Mouse (Mus musculus): Measurements from ENCODE around the gene Vmn2r118. TPM values are rescaled to one million over a fixed set of nuclear protein-coding genes. Genes with fewer than 3 reads are reported as not detected.

Vmn2r118 gene
- polyA plus RNA-seq (2015; fragmentation: Nextera tagmentation; extraction: Ambion mirVana) = not detected in 2 replicates

DNA sequence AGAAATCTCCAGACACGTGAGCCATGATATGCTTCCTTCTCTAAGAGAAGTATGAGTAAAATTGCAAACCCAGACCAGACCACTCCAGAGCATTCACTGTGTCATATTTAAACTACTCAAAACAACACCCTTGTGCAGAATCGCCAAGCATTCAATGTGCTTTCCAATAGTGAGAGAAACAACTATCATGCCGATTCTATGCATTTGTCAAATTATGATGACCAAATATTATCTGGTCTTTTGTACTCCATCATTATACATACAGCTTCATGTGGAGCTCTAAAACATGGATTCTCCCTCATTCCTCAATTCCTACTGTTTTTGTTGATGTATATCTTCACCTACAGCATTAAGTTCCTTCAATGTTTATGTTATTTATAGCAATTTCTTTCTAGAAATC lies at the start of gene Vmn2r118:
TSS of gene Vmn2r118 (minus strand) at position 101 of the 400 bp plus-strand sequence.
- Histone ChIP-seq H3K27me3 (no peaks in the 10 kb centered on the region), H3K4me3 (no peak within 1 kb of the TSS), H3K4me2 (replicated peaks) (no peak within 1 kb of the TSS), H3K9me3 (no peaks in the 10 kb centered on the region), H3K9ac (replicated peaks) (no peak within 1 kb of the TSS), H3K36me3 (no peaks in the 10 kb centered on the region), H3K27ac (replicated peaks) (no peak within 1 kb of the TSS), H3K4me1 (no peaks in the 10 kb centered on the region)
- no peak for ATAC-seq (replicated peaks)
- 89% methylated on average over 3 of the region's 3 CpGs for WGBS

DNA sequence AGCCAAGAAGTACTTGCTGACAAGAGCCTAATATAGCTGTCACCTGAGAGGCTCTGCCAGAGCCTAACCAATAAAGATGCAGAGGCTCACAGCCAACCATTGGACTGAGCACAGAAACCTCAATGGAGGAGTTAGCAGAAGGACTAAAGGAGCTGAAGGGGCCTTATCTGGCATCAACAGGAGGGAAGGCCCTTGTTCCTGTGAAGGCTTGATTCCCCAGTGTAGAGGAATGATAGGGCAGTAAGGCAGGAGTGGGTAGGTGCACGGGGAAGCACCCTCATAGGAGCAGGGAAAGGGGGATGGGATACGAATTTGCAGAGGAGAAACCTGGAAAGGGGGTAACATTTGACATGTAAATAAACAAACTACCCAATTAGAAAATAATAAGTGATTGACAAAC lies 36.1 kb upstream of the Vmn2r118 start:
- Histone ChIP-seq H3K36me3 (peaks cover 23% of the 10 kb centered on the region; the same call in 1 of the 2 replicates), H3K9me3 (no peaks in the 10 kb centered on the region), H3K27me3 (no peaks in the 10 kb centered on the region), H3K9ac (replicated peaks) (no peak overlapping the region), H3K27ac (replicated peaks) (no peak overlapping the region), H3K4me2 (replicated peaks) (no peak overlapping the region), H3K4me3 (no peak overlapping the region), H3K4me1 (no peaks in the 10 kb centered on the region)
- WGBS = 88% methylated on average over 2 of the region's 2 CpGs
- no peak for ATAC-seq (replicated peaks)

GRCm38 (mm10) chr17:55590838-55591237 lies 34.2 kb downstream of the Vmn2r118 start:
- H3K9me3 ChIP-seq = no peaks in the 10 kb centered on the region
- no peaks in the 10 kb centered on the region for H3K27me3 ChIP-seq
- H3K4me2 ChIP-seq (replicated peaks) = no peak overlapping the region
- H3K4me3 ChIP-seq = no peak overlapping the region
- H3K36me3 ChIP-seq = no peaks in the 10 kb centered on the region
- H3K4me1 ChIP-seq = no peaks in the 10 kb centered on the region
- no peak for ATAC-seq (replicated peaks)
- no peak overlapping the region for H3K27ac ChIP-seq (replicated peaks)
- no peak overlapping the region for H3K9ac ChIP-seq (replicated peaks)
- WGBS = 81% methylated on average over 1 of the region's 1 CpGs

DNA sequence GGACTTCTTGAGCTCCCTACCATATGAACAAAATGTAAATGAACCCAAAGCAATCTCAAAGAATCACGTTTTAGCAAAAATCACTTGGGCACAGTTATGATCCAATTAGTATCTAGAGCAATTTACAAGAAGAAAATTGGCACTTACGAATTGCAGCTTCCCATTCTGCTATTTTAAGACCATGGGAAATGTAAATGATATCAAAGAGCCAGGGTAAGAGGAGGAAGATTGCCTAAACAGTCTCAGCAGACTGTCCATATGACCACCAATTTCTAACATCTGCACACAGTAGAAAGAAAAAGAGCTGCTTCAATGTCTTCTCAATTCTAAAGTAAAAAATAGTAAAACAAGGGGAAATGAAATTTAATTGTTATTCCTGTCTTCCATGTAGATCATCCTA lies 63.2 kb downstream of the Vmn2r118 start:
- Histone ChIP-seq H3K27me3 (no peaks in the 10 kb centered on the region), H3K36me3 (no peaks in the 10 kb centered on the region), H3K4me1 (no peaks in the 10 kb centered on the region), H3K27ac (replicated peaks) (no peak overlapping the region), H3K4me2 (replicated peaks) (no peak overlapping the region), H3K9me3 (no peaks in the 10 kb centered on the region), H3K4me3 (no peak overlapping the region), H3K9ac (replicated peaks) (no peak overlapping the region)
- ATAC-seq (replicated peaks) = no peak
- WGBS = 54% methylated on average over 2 of the region's 2 CpGs

DNA sequence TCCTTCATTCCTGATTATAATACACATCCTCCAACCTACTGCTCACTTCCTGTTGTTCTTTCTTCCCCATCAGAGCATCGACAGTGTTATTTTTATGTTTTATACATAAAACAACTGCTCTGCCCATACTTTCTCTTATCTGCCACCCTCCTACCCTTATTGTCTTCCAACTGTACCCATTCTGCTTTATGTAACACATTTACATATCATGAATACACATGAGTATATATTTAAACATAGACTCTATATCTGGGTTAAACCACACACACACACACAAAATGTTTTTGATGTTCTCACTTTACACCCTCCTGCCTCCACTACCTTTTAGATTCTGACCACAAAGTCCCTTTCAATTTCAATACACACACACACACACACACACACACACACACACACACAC lies 76.5 kb downstream of the Vmn2r118 start:
- Histone ChIP-seq H3K27ac (replicated peaks) (no peak overlapping the region), H3K4me3 (no peak overlapping the region), H3K4me2 (replicated peaks) (no peak overlapping the region), H3K27me3 (no peaks in the 10 kb centered on the region), H3K9me3 (no peaks in the 10 kb centered on the region), H3K9ac (replicated peaks) (no peak overlapping the region), H3K4me1 (no peaks in the 10 kb centered on the region), H3K36me3 (no peaks in the 10 kb centered on the region)
- WGBS = 53% methylated on average over 1 of the region's 1 CpGs
- ATAC-seq (replicated peaks) = no peak

Other genes with a start within 250 kb of the Vmn2r118 start
- gene St6gal2, start 179.8 kb downstream of the Vmn2r118 start, polyA plus RNA-seq (2015; fragmentation: Nextera tagmentation; extraction: Ambion mirVana) = 25.1 and 25.5 TPM in 2 replicates
- 9.0 and 9.8 TPM in 2 replicates for gene Pot1b, start 87.4 kb upstream of the Vmn2r118 start, polyA plus RNA-seq (2015; fragmentation: Nextera tagmentation; extraction: Ambion mirVana)
- 0.09 and 0.13 TPM in 2 replicates for gene Adgre4, start 124.8 kb upstream of the Vmn2r118 start, polyA plus RNA-seq (2015; fragmentation: Nextera tagmentation; extraction: Ambion mirVana)

Measured in forebrain, embryonic 15.5 days (tissue).